Mouse (Mus musculus) heart, embryonic 12.5 days (tissue): ENCODE data around the gene Ptdss2. TPM values are rescaled to one million over a fixed set of nuclear protein-coding genes. Genes with fewer than 3 reads are reported as not detected.

Experiments
- ATAC-seq: fragments of 200-750 bp; cut with Nextera tagmentation; 2 replicates; pipeline ENCODE4 v1.8.0; 2017; ENCODE audit warnings: moderate TSS enrichment, moderate library complexity; ENCODE audit not compliant: insufficient number of reproducible peaks, low FRiP score
- H3K27ac ChIP-seq: fragments of 300-500 bp; sonication (generic); 2 replicates; pipeline ENCODE4 v1.5.1; 2016; ENCODE audit warnings: mild to moderate bottlenecking, moderate library complexity; ENCODE audit not compliant: poor library complexity, severe bottlenecking
- H3K27me3 ChIP-seq: fragments of 300-500 bp; sonication (generic); replicated peaks from 2 replicates; pipeline ENCODE4 v1.6.1; 2016; ENCODE audit warnings: mild to moderate bottlenecking, moderate library complexity
- H3K36me3 ChIP-seq: fragments of 300-500 bp; sonication (generic); 2 replicates; pipeline ENCODE4 v1.6.1; 2016; ENCODE audit warnings: mild to moderate bottlenecking, moderate library complexity
- H3K4me1 ChIP-seq: fragments of 300-500 bp; sonication (generic); replicated peaks from 2 replicates; pipeline ENCODE4 v1.6.1; 2016; ENCODE audit warnings: mild to moderate bottlenecking
- H3K4me2 ChIP-seq: fragments of 300-500 bp; sonication (generic); 2 replicates; pipeline ENCODE4 v1.6.1; 2016; ENCODE audit warnings: mild to moderate bottlenecking, moderate library complexity
- H3K4me3 ChIP-seq: fragments of 300-500 bp; sonication (generic); 2 replicates; pipeline ENCODE4 v1.5.1; 2016; ENCODE audit warnings: mild to moderate bottlenecking
- H3K9ac ChIP-seq: fragments of 300-500 bp; sonication (generic); 2 replicates; pipeline ENCODE4 v1.6.1; 2016; ENCODE audit warnings: mild to moderate bottlenecking, moderate library complexity
- H3K9me3 ChIP-seq: fragments of 300-500 bp; sonication (generic); replicated peaks from 2 replicates; pipeline ENCODE4 v1.6.1; 2016; ENCODE audit warnings: mild to moderate bottlenecking, moderate library complexity
- WGBS: fragments of 180-500 bp; shearing (Covaris S2); methylation state at CpG from one replicate; pipeline ENCODE4 v1.1.7; 2016; 5-methylcytosine and 5-hydroxymethylcytosine counted together
- polyA plus RNA-seq: library from polyadenylated mRNA; unstranded; fragments of >200 nt; fragmentation: Nextera tagmentation; extraction: Ambion mirVana; gene quantifications from 2 replicates; pipeline ENCODE4 v1.2.1, GENCODE M21; 2016

The Ptdss2 gene
- polyA plus RNA-seq, 1 experiment from 2014 or later: 65.9 TPM

- peak; percentile 44 for ATAC-seq
Measured at GRCm38 (mm10) chr7:141194830-141195229, 72.6 kb downstream of the Ptdss2 start.

GRCm38 (mm10) chr7:141195754-141196153, 73.6 kb downstream of the Ptdss2 start:
- WGBS: 92% methylated on average over 2 of the region's 2 CpGs
- no peaks in the 10 kb centered on the region for H3K27me3 ChIP-seq
- H3K27ac ChIP-seq: no peak overlapping the region
- peaks cover 16% of the 10 kb centered on the region for H3K36me3 ChIP-seq
- ATAC-seq: no peak
- no peak overlapping the region for H3K9ac ChIP-seq
- no peak overlapping the region for H3K4me3 ChIP-seq
- H3K9me3 ChIP-seq: no peaks in the 10 kb centered on the region
- H3K4me2 ChIP-seq: no peak overlapping the region
- H3K4me1 ChIP-seq: peaks cover 35% of the 10 kb centered on the region

More at GRCm38 (mm10) chr7:141194830-141195229, 72.6 kb downstream of the Ptdss2 start:
- peaks cover 37% of the 10 kb centered on the region for H3K4me1 ChIP-seq
- no peaks in the 10 kb centered on the region for H3K9me3 ChIP-seq
- H3K36me3 ChIP-seq: peaks cover 25% of the 10 kb centered on the region
- H3K4me3 ChIP-seq: peak overlapping the region; percentile 89
- H3K27me3 ChIP-seq: no peaks in the 10 kb centered on the region
- peak overlapping the region; percentile 93 for H3K4me2 ChIP-seq
- WGBS: under 1% methylated on average over 28 of the region's 28 CpGs
- H3K27ac ChIP-seq: peak overlapping the region; percentile 78; the same call in 1 of the 2 replicates
- peak overlapping the region; percentile 70 for H3K9ac ChIP-seq

- no peak overlapping the region for H3K27ac ChIP-seq
- no peak overlapping the region for H3K4me3 ChIP-seq
- no peaks in the 10 kb centered on the region for H3K9me3 ChIP-seq
- no peak overlapping the region for H3K4me2 ChIP-seq
- H3K36me3 ChIP-seq: peaks cover 6% of the 10 kb centered on the region
- 81% methylated on average over 8 of the region's 8 CpGs for WGBS
- ATAC-seq: no peak
- H3K4me1 ChIP-seq: peaks cover 25% of the 10 kb centered on the region
- no peaks in the 10 kb centered on the region for H3K27me3 ChIP-seq
- H3K9ac ChIP-seq: no peak overlapping the region
Measured at GRCm38 (mm10) chr7:141196619-141197282, 74.6 kb downstream of the Ptdss2 start.

- WGBS: 88% methylated on average over 4 of the region's 4 CpGs
- Histone ChIP-seq H3K4me2 (no peak overlapping the region), H3K36me3 (no peaks in the 10 kb centered on the region), H3K4me3 (no peak overlapping the region), H3K27me3 (no peaks in the 10 kb centered on the region), H3K27ac (no peak overlapping the region), H3K9me3 (no peaks in the 10 kb centered on the region), H3K4me1 (peaks cover 12% of the 10 kb centered on the region), H3K9ac (no peak overlapping the region)
- ATAC-seq: no peak
Measured at GRCm38 (mm10) chr7:141198121-141198520, 75.9 kb downstream of the Ptdss2 start.

GRCm38 (mm10) chr7:141204546-141204945, 82.4 kb downstream of the Ptdss2 start:
- Histone ChIP-seq H3K36me3 (no peaks in the 10 kb centered on the region), H3K9me3 (no peaks in the 10 kb centered on the region), H3K9ac (no peak overlapping the region), H3K27ac (no peak overlapping the region), H3K4me1 (no peaks in the 10 kb centered on the region), H3K4me2 (no peak overlapping the region), H3K4me3 (no peak overlapping the region), H3K27me3 (no peaks in the 10 kb centered on the region)
- 66% methylated on average over 3 of the region's 3 CpGs for WGBS
- no peak for ATAC-seq

- Histone ChIP-seq H3K27ac (no peak overlapping the region), H3K9ac (no peak overlapping the region), H3K4me3 (no peak overlapping the region), H3K27me3 (no peaks in the 10 kb centered on the region), H3K36me3 (no peaks in the 10 kb centered on the region), H3K4me2 (no peak overlapping the region), H3K4me1 (no peaks in the 10 kb centered on the region), H3K9me3 (no peaks in the 10 kb centered on the region)
- ATAC-seq: no peak
- 86% methylated on average over 5 of the region's 5 CpGs for WGBS
Measured at GRCm38 (mm10) chr7:141205504-141205903, 83.3 kb downstream of the Ptdss2 start.

- Histone ChIP-seq H3K4me2 (no peak overlapping the region), H3K36me3 (no peaks in the 10 kb centered on the region), H3K9ac (no peak overlapping the region), H3K27ac (no peak overlapping the region), H3K4me3 (no peak overlapping the region), H3K9me3 (no peaks in the 10 kb centered on the region), H3K27me3 (no peaks in the 10 kb centered on the region; the same call in 1 of the 2 replicates), H3K4me1 (no peaks in the 10 kb centered on the region)
- no peak for ATAC-seq
- 84% methylated on average over 18 of the region's 18 CpGs for WGBS
Measured at GRCm38 (mm10) chr7:141206182-141206937, 84.2 kb downstream of the Ptdss2 start.

Other genes with a start within 250 kb of the Ptdss2 start
- gene Psmd13, start 240.4 kb upstream of the Ptdss2 start, polyA plus RNA-seq: 187 and 188 TPM in 2 replicates
- 40.9 and 41.6 TPM in 2 replicates for gene Sirt3, start 240.1 kb upstream of the Ptdss2 start, polyA plus RNA-seq
- 93.0 and 102 TPM in 2 replicates for gene Cox8b, start 221.9 kb upstream of the Ptdss2 start, polyA plus RNA-seq
- 0.23 TPM in 1 of 2 replicates, not detected in the other for gene Nlrp6, start 201.5 kb upstream of the Ptdss2 start, polyA plus RNA-seq
- 13.7 and 13.9 TPM in 2 replicates for gene Pgghg, start 181.0 kb upstream of the Ptdss2 start, polyA plus RNA-seq
- 1.8 and 2.0 TPM in 2 replicates for gene Ifitm5, start 172.1 kb upstream of the Ptdss2 start, polyA plus RNA-seq
- not detected in 2 replicates for gene Gm45717, start 166.4 kb upstream of the Ptdss2 start, polyA plus RNA-seq
- 442 and 446 TPM in 2 replicates for gene Ifitm2, start 166.4 kb upstream of the Ptdss2 start, polyA plus RNA-seq
- gene Ifitm1, start 155.2 kb upstream of the Ptdss2 start, polyA plus RNA-seq: 3.0 and 3.1 TPM in 2 replicates
- gene Ifitm3, start 111.6 kb upstream of the Ptdss2 start, polyA plus RNA-seq: 41.8 and 41.9 TPM in 2 replicates
- gene Ifitm6, start 104.5 kb upstream of the Ptdss2 start, polyA plus RNA-seq: not detected in 2 replicates
- gene Gm17387, start 93.3 kb upstream of the Ptdss2 start, polyA plus RNA-seq: not detected in 2 replicates
- 2.0 and 2.5 TPM in 2 replicates for gene B4galnt4, start 61.3 kb upstream of the Ptdss2 start, polyA plus RNA-seq
- 0.41 and 0.50 TPM in 2 replicates for gene Pkp3, start 44.2 kb upstream of the Ptdss2 start, polyA plus RNA-seq
- gene Sigirr, start 21.8 kb upstream of the Ptdss2 start, polyA plus RNA-seq: 2.2 and 2.9 TPM in 2 replicates
- gene Ano9, start 4.6 kb upstream of the Ptdss2 start, polyA plus RNA-seq: 0.09 and 0.30 TPM in 2 replicates
- gene Rnh1, start 50.5 kb downstream of the Ptdss2 start, polyA plus RNA-seq: 82.4 and 88.2 TPM in 2 replicates
- 74.1 and 78.2 TPM in 2 replicates for gene Hras, start 71.6 kb downstream of the Ptdss2 start, polyA plus RNA-seq
- gene Lrrc56, start 71.8 kb downstream of the Ptdss2 start, polyA plus RNA-seq: 2.5 and 3.5 TPM in 2 replicates
- gene Lmntd2, start 91.7 kb downstream of the Ptdss2 start, polyA plus RNA-seq: 1.3 and 1.4 TPM in 2 replicates
- 12.9 and 16.2 TPM in 2 replicates for gene Rassf7, start 93.5 kb downstream of the Ptdss2 start, polyA plus RNA-seq
- 56.4 and 59.3 TPM in 2 replicates for gene Phrf1, start 106.4 kb downstream of the Ptdss2 start, polyA plus RNA-seq
- gene Irf7, start 144.1 kb downstream of the Ptdss2 start, polyA plus RNA-seq: 1.1 and 1.7 TPM in 2 replicates
- gene Cdhr5, start 154.4 kb downstream of the Ptdss2 start, polyA plus RNA-seq: not detected in 2 replicates
- gene Sct, start 156.8 kb downstream of the Ptdss2 start, polyA plus RNA-seq: 0.64 TPM in 1 of 2 replicates, not detected in the other
- gene Drd4, start 169.6 kb downstream of the Ptdss2 start, polyA plus RNA-seq: 0.06 and 0.15 TPM in 2 replicates
- gene Deaf1, start 205.3 kb downstream of the Ptdss2 start, polyA plus RNA-seq: 34.3 and 35.6 TPM in 2 replicates
- gene Tmem80, start 205.4 kb downstream of the Ptdss2 start, polyA plus RNA-seq: 37.4 and 40.1 TPM in 2 replicates
- 0.73 and 1.3 TPM in 2 replicates for gene Eps8l2, start 216.5 kb downstream of the Ptdss2 start, polyA plus RNA-seq